Mouse (Mus musculus) left cerebral cortex, postnatal 4 days (tissue): Measurements from ENCODE around the gene Atg9b. TPM values are rescaled to one million over a fixed set of nuclear protein-coding genes. Genes with fewer than 3 reads are reported as not detected.

Experiments
- DNase-seq: peaks from one replicate; pipeline ENCODE4 v3.0.0-alpha.2; 2022
- intact Hi-C: fragments of 180-260 bp; cut with DNase I; formaldehyde crosslinking; loops from one replicate; pipeline ENCODE4 v1.15.1; 2025
- total RNA-seq, 2 experiments: library from RNA; stranded (reverse); gene quantifications; 2 replicates each; pipeline ENCODE4 v1.2.3; 2021

Atg9b gene
- total RNA-seq, 2 experiments from 2014 or later = 6.4 to 8.1 TPM

DNA sequence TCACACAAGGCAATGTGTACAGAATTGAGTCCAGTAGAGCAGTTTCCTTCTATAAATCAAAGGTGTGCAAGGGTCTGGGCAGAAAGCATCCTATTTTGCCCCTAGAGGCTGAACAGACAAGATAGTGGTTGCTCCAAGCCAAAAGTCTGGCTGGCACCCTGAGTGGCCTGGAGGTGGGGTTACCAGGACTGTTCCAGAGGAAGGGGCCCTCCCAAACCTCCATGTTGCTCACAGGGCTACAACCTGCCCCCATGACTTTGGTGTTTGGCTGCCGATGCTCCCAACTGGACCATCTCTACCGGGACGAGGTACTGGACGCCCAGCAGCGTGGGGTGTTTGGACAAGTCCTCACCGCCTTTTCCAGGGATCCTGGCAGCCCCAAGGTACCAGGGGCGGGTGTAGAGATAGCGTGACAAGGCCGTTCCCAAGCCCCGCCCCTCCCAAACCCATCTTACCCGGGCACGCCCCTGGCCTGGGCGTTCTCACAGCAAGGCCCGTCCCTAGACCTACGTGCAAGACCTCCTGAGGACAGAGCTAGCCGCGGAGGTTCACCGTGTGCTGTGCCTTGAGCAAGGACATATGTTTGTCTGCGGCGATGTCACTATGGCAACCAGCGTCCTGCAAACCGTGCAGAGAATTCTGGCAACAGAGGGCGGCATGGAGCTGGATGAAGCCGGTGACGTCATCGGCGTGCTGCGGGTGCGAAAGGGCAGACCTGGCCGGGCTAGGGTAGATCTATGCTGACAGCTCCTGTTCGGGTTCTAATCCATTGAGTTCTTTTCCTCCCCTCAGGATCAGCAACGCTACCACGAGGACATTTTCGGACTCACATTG lies 8.7 kb downstream of the Atg9b start:
- intact Hi-C loops = no loop called here
- DNase-seq = peak; percentile 94

DNA sequence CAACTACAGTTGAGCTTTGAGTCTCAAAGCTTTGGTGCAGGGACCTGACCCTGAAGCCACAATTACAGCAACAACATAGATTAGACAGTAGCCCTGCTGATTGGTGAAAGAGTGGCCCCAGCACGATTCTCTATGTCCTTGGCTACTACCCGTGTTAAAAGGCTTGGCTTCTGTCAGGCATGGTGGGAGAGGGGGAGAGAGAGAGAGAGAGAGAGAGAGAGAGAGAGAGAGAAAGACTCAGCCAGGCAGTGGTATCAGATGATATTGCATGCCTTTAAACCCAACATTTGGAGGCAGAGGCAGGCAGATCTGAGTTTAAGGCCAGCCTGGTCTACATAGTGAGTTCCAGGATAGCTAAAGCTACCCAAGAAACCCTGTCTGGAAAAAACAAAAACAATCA lies 10.0 kb downstream of the Atg9b start:
- intact Hi-C loops = no loop called here
- no peak for DNase-seq

DNA sequence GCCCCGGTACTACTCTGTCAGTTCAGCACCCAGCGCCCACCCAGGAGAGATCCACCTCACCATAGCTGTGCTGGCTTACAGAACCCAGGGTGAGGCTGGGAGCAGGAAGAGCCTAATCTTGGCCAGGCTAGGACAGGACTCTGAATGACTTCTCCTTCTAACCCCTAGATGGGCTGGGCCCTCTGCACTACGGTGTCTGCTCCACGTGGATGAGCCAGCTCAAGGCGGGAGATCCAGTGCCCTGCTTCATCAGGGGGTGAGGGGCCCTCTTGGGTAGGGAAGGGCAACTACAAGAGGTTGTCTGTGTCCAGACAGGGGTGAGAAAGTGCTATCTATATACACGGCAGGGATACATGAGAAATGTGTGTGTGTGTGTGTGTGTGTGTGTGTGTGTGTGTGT lies 10.5 kb downstream of the Atg9b start:
- DNase-seq = no peak
- intact Hi-C loops = no loop called here

DNA sequence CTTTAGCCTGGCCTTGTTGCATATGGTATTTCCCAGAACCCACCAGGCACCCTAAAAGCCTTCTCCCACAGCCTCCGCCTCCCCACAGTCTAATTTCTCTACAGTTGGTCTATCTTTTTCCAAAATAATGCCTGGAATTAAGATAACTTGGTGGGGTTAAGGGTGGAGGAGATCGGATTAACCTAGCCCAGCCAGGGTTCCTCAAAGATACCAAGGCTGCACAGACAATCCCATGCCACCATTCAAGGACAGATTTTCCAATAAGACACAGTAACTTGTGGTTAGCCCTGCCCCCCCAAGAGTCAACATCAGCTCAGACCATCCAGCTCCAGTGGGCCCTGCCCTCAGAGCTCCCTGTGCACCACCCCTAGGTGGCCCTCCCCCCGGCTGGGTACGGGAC lies 11.4 kb downstream of the Atg9b start:
- DNase-seq = no peak
- intact Hi-C loops = no loop called here

DNA sequence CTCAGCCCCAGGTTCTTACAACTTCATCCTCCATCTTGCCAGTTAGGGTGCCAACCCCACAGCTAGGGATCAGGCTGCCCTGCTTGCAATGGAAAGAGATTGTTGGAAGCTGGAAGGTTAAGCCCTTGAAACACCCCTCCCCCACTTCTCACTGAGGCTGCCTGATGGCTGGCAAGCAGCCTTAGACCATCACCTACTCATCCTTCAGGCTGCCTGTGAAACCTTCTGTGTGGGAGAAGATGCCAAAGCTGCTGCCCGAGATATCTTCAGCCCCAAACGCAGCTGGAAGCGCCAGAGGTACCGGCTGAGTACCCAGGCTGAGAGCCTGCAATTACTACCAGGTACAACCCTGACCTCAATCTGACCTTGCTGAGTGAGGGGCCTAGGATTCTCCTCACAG lies 12.4 kb downstream of the Atg9b start:
- DNase-seq = no peak
- intact Hi-C loops = no loop called here

DNA sequence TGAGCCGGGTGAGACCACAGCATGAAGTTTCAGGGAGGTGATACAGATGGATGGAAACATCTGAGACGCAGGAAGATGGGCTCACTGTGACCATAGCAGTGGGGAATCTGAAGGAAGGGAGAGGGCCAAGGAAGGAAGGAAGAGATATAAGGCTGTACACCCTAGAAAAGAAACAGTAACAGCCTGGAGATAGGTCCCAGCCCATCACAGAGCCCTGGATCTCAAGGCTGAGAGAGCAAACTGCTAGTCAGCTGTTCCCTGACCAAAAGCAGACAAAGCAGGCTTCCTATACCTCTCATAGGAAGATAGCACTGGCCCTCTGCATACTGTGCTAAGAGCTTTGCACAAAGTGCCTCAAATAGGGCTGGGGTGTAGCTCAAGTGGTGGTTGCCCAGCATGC lies 13.2 kb downstream of the Atg9b start:
- intact Hi-C loops = no loop called here
- no peak for DNase-seq

DNA sequence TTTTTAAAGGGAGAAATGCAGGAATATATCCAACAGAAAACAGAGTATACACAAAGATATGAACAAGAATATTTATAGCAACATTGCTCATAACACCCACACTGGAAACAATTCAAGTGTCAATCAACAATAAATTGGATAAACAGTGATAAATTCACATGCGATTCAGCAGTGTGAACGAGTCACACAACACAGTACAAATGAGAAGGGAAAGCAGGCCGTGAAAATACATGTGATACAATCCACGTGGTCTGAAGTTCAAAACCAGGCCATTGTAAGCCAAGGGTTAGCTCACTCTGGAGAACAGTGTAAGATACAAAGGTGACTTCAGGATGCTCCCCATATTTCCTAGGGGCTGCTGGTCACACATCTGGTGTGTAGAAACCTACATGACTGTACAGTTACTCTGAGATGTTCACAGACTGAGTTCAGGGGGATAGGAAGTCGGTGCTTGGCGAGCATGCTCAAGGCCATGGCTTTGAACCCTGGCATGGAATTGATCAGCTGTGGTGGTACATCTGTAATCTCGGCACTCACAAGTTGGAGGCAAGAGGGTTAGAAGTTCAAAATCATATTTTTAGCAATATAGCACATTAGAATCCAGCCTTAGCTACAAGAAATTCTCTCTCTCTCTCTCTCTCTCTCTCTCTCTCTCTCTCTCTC lies 17.1 kb downstream of the Atg9b start:
- DNase-seq = no peak
- intact Hi-C loops = no loop called here

DNA sequence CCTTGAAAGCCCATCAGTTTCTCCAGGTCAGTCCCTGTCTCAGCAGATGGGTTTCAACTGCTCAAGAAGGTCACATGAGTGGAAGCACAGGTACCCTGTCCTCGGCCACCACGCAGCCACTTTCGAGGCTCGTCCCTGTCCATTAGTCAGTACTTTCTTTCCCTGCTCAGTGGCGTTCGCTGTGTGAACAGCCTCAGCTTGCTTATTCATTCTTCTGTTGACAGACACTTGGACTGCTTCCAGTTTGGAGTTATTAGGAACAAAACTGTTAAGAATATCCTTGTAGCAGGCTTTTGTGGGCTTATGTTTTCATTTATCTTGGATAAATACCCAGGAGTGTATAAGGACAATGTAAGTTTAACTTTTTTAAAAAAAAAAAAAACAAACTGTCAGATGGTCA lies 17.7 kb downstream of the Atg9b start:
- intact Hi-C loops = no loop called here
- no peak for DNase-seq

DNA sequence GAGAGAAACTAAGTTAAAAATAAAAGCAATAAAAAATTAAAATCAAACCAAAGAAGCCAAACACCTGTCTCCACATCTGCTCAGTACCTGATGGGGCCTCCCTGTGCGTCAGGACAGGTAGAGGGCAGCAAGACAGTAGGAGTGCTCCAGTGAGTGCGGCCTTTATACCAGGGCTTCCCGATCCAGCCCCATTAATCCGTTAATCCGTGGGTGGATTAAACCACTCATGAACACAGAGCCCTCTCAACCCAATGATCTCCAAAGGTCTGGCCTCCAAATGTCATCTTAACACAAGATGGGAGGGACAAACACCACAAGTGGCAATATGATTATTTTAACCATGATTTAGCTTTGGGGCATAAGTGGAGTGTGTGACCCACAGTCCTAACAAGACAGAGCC lies 18.1 kb downstream of the Atg9b start:
- DNase-seq = no peak

DNA sequence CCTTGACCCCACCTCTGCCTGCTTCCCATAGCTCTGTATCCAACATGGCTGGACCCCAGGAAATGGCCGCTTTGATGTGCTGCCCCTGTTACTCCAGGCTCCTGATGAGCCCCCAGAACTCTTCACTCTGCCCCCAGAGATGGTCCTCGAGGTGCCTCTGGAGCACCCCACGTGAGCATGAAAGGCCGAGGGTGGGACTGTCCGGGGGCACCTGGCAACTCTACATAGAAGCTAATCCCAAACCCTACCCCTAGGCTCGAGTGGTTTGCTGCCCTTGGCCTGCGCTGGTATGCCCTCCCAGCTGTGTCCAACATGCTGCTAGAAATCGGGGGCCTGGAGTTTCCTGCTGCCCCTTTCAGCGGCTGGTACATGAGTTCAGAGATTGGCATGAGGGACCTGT lies 22.2 kb downstream of the Atg9b start:
- intact Hi-C loops = loop anchor here (10.0 kb wide), 1 partner anchor 195 kb away; no protein-coding TSS in a partner anchor
- DNase-seq = no peak

More for the DNA sequence above, 18.1 kb downstream of the Atg9b start:
- intact Hi-C loops = no loop called here

DNA sequence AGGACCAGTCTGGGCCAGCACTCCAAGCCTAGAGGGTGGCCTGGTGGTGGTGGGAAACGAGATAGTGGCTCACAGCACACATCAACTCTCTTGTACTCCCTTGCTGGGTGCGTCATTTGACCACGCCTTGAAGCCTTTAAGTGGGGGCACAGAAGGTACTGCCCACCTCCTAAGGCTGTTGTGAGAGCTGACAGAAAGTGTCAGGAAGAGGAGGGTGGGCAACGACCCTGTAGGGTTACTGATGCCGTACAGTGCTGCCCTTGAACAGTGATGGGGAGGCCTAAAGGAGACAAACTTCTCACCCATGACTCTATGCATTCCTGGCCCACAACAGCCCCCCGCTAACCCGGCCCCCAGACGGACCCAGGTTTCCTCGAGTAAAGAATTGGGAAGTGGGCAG lies 25.5 kb downstream of the Atg9b start:
- intact Hi-C loops = loop anchor here (10.0 kb wide), 1 partner anchor 192 kb away; no protein-coding TSS in a partner anchor
- no peak for DNase-seq

DNA sequence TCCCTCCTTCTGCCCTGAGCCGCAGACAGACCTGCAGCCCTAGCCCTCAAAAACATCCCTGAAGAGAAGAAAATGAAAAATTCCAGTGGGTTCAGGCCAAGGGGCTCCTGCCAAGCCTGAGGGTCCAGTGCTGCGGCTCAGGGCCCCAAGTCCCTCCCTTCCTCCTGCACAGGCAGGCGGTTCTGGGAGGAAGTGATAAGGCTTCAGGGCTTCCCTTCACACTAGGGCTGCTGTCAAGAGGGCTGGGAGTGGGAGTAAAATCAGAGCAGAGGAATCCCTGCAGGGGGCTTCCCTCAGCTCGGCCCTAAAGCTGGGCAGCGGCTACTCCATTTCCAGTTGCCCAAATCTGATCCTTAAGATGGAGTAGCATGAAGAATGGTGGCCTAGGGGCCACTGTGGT lies 26.4 kb downstream of the Atg9b start:
- intact Hi-C loops = loop anchor here (10.0 kb wide), 1 partner anchor 191 kb away; no protein-coding TSS in a partner anchor
- no peak for DNase-seq

DNA sequence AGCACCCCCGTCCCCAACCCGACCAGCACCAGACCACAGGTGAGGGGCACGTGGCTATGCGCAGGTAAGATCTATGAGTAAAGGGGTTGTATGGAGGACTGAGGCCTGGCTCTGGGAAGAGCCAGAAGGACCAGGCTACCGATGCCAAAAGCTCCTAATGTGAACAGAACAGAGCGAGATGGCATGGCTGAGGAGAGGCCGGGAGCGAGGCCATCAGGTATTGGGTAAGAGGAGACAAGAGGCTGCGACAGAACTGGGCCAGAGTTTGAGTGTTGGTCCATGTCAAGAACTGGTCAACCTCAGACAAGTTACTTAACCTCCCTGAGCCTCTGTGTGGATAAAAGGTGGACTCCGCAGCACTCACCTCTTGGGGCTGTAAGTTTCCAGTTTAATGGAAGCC lies 27.0 kb downstream of the Atg9b start:
- intact Hi-C loops = loop anchor here (10.0 kb wide), 1 partner anchor 190 kb away; no protein-coding TSS in a partner anchor
- no peak for DNase-seq

DNA sequence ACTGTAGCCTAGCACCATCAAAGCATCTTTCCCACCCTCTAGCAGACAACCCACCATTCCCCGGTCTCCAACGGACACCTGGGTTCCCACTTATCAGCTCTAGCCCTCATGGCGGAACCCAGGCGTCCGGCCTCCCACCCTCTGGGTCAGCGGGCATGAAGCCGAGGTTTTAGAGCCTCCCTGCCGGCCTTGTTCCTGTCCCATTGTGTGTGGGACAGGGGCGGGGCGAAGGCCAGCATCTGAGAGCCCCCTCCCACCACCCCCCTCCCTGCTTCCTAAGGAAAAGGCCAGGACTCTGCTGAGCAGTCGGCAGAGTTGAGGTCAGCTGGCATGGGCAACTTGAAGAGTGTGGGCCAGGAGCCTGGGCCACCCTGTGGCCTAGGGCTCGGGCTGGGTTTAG lies 27.4 kb downstream of the Atg9b start, which contains the start of gene Nos3:
Gene Nos3, plus strand, starts transcription at position 303 of the 400 bp plus-strand sequence.
- intact Hi-C loops = loop anchor here (10.0 kb wide), 1 partner anchor 190 kb away; no protein-coding TSS in a partner anchor

DNA sequence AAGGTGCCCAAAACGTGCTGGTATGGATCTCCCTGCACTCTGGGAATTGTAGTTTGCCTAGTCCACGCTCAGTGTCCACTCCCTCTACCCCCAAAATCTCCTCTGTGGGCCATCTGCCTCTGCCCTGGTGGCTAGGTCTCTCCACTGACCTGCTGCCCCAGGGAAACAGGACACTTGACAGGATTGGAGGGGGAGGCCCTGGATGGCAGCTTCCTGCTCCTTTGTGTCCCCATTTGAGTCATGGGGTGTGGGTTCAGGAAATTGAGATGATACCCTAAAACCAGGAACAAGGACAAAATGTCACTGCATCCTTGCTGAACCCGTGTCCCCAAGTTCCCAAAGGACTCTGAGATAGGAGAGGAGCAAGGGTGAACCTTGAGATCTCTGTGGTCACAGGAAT lies 27.9 kb downstream of the Atg9b start:
- intact Hi-C loops = loop anchor here (10.0 kb wide), 1 partner anchor 189 kb away; no protein-coding TSS in a partner anchor
- DNase-seq = no peak

More for the DNA sequence above, 27.4 kb downstream of the Atg9b start, which contains the start of gene Nos3:
- no peak for DNase-seq

DNA sequence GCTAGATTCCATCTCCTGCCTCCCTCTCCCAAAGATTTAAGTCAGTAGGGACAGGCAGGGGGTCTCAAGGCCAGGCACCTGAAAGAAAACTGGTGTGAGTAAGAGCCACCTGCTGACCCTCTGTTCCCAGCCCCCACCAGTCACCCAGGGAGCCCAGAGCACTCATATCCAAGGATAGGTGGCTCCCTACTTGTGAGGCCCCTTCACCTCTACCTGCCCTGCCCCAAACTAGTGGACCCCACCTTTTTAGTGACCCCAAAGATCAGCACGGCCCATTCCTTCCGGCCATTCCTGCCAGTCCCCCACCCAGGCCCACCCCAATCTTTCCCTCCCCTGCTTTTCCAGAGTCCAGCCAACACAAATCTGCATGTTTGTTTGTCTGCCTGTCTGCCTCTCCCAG lies 28.5 kb downstream of the Atg9b start:
- no peak for DNase-seq
- intact Hi-C loops = loop anchor here (10.0 kb wide), 1 partner anchor 189 kb away; no protein-coding TSS in a partner anchor

DNA sequence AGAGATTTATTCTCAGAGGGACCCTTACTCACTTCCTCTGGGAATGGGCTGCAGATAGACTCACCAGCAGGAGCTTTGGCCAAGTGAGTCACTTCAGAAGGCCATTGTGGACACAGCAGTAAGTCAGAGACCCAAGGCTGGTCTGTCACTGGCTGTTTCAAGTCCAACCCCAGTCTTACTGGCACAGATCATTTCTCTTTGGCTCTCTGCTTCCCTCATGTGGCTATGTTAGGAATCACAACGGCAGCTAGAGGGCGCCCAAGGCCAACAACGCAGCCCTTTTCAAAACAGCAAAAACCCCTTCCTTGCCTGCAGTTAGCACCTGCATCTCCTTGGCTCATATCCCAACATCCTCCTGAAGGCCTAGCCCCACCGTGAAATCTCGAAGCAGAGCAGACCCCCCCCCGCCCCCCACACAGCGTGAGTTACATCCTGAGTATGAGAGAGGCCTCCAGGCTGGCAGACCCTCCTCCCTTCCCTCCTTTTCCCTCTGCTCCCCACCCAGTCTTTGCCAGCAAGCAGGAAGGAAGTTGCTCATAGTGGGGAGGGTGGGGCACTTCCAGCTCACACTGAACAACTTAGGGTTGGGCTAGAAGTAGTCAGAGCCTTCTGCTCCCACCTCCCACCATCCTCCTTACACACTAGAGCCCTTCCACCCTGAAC lies 31.0 kb downstream of the Atg9b start:
- intact Hi-C loops = loop anchor here (10.0 kb wide), 1 partner anchor 186 kb away; no protein-coding TSS in a partner anchor
- peak; percentile 82 for DNase-seq

DNA sequence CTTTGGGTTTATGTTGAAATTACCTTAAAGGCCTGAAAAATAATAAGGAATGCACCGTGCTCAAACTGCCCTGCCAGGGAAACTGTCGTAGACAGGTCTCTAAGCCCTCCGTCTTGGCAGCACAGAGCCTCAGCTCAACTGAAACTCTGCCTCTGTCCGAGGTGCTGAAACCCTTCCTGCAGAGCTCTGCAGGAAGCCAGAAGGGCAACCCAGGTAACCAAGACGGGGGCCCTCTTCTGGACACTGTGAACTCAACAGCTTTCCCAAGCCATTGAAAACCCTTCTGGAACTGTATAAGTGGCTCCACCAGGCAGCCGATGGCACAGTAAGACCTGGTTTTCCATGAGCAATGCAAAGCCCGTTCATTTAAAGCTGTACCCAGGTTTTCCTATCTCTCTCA lies 34.5 kb downstream of the Atg9b start:
- intact Hi-C loops = loop anchor here (5.0 kb wide), 1 partner anchor 90 kb away; no protein-coding TSS in a partner anchor
- DNase-seq = peak; percentile 48

DNA sequence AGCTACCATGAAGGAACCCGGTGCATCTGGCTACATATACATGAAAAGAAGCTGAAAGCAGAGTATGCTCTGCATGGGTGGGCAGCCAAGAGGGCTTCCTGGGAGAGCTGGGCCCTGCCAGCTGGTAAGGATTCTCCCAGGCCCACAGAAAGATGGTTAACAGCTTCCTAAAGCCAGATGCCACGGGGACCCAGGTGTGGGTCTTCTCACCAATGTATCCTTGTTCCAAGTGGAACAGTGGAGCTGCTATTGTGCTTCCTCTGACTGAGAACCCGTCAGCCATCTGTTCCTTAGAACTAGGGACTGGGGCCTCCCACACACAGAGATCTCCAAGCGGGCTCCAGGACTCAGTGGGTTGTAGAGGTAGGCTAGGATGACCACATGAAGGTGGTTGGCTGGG lies 35.2 kb downstream of the Atg9b start:
- DNase-seq = peak; percentile 40
- intact Hi-C loops = loop anchor here (5.0 kb wide), 1 partner anchor 89 kb away; no protein-coding TSS in a partner anchor

DNA sequence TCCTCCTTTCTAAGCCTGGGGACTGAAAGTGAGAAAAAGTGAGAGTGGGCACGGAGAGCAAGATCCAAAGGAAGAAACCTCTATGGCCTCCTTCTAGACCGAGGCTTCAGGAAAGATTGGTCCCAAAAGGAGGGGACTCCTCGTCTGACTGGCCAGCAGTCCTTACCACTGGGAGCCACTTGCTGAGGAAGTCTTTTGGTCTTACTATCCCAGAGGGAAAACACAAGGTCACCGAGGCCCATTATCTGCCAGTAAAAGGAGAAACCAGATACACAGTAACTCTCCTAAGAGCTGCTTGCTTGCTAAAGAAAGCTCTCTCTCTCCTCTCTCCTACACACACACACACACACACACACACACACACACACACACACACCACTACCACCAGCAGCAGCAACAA lies 38.6 kb downstream of the Atg9b start:
- intact Hi-C loops = no loop called here
- DNase-seq = no peak
